Comparison of ENCODE assay signal across 21 mouse cellular contexts in the genomic region with DNA sequence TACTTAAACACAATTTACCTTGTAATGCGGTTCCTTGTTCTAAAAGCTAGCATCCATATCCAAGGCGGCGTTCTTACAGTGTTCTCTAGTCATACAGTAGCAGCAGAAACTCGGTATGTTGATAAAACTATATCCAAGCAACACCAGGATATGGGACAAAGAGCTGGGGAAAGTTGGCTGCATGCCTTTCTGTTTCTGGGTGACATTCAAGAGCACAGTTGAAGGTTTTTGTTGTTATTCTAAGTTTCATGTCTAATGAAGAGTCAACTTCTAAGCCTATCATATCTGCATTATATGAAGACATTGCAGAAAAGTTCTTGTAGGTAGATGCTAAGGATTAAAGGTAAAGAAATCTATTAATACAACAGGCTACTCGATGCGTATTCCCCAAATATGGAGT. TPM values are rescaled to one million over a fixed set of nuclear protein-coding genes. Genes with fewer than 3 reads are reported as not detected.
DNase-seq lines count a peak whose midpoint lies in the region; ATAC-seq and TF ChIP-seq lines count a peak whose summit lies in the region.
"Had no signal": no experiment of that assay in that cellular context is flagged by ENCODE, and none has a peak within 500 bp of the region (broad histone marks: within the 10 kb centered on the region; RNA-seq: fewer than 3 reads in every experiment).

Fam216b (minus strand) TSS at position 101 of the 400 bp plus-strand sequence.

- no peaks in the 10 kb centered on the region for H3K4me1 ChIP-seq in hindbrain, postnatal 0 days (ENCODE audit: insufficient read depth, low read length)
- H3K4me1 ChIP-seq in hindbrain, embryonic 12.5 days: no peaks in the 10 kb centered on the region
- no peaks in the 10 kb centered on the region for H3K4me1 ChIP-seq in midbrain, postnatal 0 days (ENCODE audit: insufficient read depth, low read length)
- H3K4me1 ChIP-seq in midbrain, embryonic 11.5 days (ENCODE audit: control insufficient read depth, insufficient read depth, low read length): no peaks in the 10 kb centered on the region
- H3K4me1 ChIP-seq: embryonic facial prominence, embryonic 12.5 days; forebrain, embryonic 15.5 days had no signal

- H3K4me2 ChIP-seq in hindbrain, postnatal 0 days (ENCODE audit: low read depth, low read length): no peak within 1 kb of the TSS
- no peak within 1 kb of the TSS for H3K4me2 ChIP-seq in hindbrain, embryonic 12.5 days (replicated peaks)
- H3K4me2 ChIP-seq in midbrain, postnatal 0 days (ENCODE audit: low read depth, low read length, poor library complexity, severe bottlenecking): no peak within 1 kb of the TSS
- no peak within 1 kb of the TSS for H3K4me2 ChIP-seq in midbrain, embryonic 11.5 days
- H3K4me2 ChIP-seq: embryonic facial prominence, embryonic 12.5 days; forebrain, embryonic 15.5 days; heart, embryonic 11.5 days; heart, embryonic 15.5 days; hindbrain, embryonic 14.5 days had no signal

- WGBS in hindbrain, postnatal 0 days: 83% methylated on average over 6 of the region's 6 CpGs
- 91% methylated on average over 6 of the region's 6 CpGs for WGBS in hindbrain, embryonic 12.5 days
- WGBS in midbrain, postnatal 0 days: 90% methylated on average over 6 of the region's 6 CpGs
- 90% methylated on average over 6 of the region's 6 CpGs for WGBS in midbrain, embryonic 11.5 days

- H3K4me3 ChIP-seq in hindbrain, postnatal 0 days (ENCODE audit: low read length): no peak within 1 kb of the TSS
- H3K4me3 ChIP-seq in hindbrain, embryonic 12.5 days: no peak within 1 kb of the TSS
- H3K4me3 ChIP-seq in midbrain, postnatal 0 days (ENCODE audit: low read depth, low read length): no peak within 1 kb of the TSS
- H3K4me3 ChIP-seq in midbrain, embryonic 11.5 days (ENCODE audit: low read depth, low read length): no peak within 1 kb of the TSS
- H3K4me3 ChIP-seq: embryonic facial prominence, embryonic 12.5 days; forebrain, embryonic 15.5 days; heart, embryonic 15.5 days had no signal

- H3K27me3 ChIP-seq in hindbrain, postnatal 0 days (ENCODE audit: insufficient read depth, low read length): no peaks in the 10 kb centered on the region
- no peaks in the 10 kb centered on the region for H3K27me3 ChIP-seq in hindbrain, embryonic 12.5 days
- no peaks in the 10 kb centered on the region for H3K27me3 ChIP-seq in midbrain, postnatal 0 days (ENCODE audit: insufficient read depth, low read length)
- no peaks in the 10 kb centered on the region for H3K27me3 ChIP-seq in midbrain, embryonic 11.5 days (ENCODE audit: control insufficient read depth, insufficient read depth, low read length)
- H3K27me3 ChIP-seq: embryonic facial prominence, embryonic 12.5 days; forebrain, embryonic 15.5 days; heart, embryonic 15.5 days had no signal

- H3K9ac ChIP-seq in hindbrain, postnatal 0 days (replicated peaks; ENCODE audit: low read length): no peak within 1 kb of the TSS
- H3K9ac ChIP-seq in hindbrain, embryonic 12.5 days: no peak within 1 kb of the TSS
- H3K9ac ChIP-seq in midbrain, postnatal 0 days (replicated peaks; ENCODE audit: low read length, poor library complexity, severe bottlenecking): no peak within 1 kb of the TSS
- no peak within 1 kb of the TSS for H3K9ac ChIP-seq in midbrain, embryonic 11.5 days (ENCODE audit: low read length)
- H3K9ac ChIP-seq: embryonic facial prominence, embryonic 12.5 days; forebrain, embryonic 15.5 days; heart, embryonic 15.5 days; hindbrain, embryonic 14.5 days had no signal

- peak; percentile 12 to 27 for DNase-seq in cerebellum, postnatal 14 days
- DNase-seq in cerebellum, postnatal 25 days: no peak
- peak; percentile 9 for DNase-seq in hindbrain, postnatal 0 days (ENCODE audit: low spot score)
- DNase-seq in midbrain, postnatal 0 days (ENCODE audit: low spot score): peak; percentile 8
- no peak for DNase-seq in midbrain, embryonic 11.5 days (ENCODE audit: low spot score, missing footprints)
- DNase-seq in kidney, adult 18-20 months: no peak
- DNase-seq: adrenal gland, postnatal 36 days; cerebellum, adult 9-10 months; gastrocnemius, postnatal 36 days; kidney, adult 8-10 months had no signal

- no peak within 1 kb of the TSS for H3K27ac ChIP-seq in hindbrain, postnatal 0 days
- no peak within 1 kb of the TSS for H3K27ac ChIP-seq in hindbrain, embryonic 12.5 days
- no peak within 1 kb of the TSS for H3K27ac ChIP-seq in midbrain, postnatal 0 days (ENCODE audit: low read depth, low read length)
- H3K27ac ChIP-seq in midbrain, embryonic 11.5 days (ENCODE audit: low read depth, low read length): no peak within 1 kb of the TSS
- H3K27ac ChIP-seq: embryonic facial prominence, embryonic 12.5 days; forebrain, embryonic 15.5 days; heart, embryonic 15.5 days; hindbrain, embryonic 14.5 days had no signal

- H3K36me3 ChIP-seq in hindbrain, postnatal 0 days (ENCODE audit: insufficient read depth, low read length): no peaks in the 10 kb centered on the region
- H3K36me3 ChIP-seq in hindbrain, embryonic 12.5 days: no peaks in the 10 kb centered on the region
- no peaks in the 10 kb centered on the region for H3K36me3 ChIP-seq in midbrain, postnatal 0 days (ENCODE audit: insufficient read depth, low read length)
- no peaks in the 10 kb centered on the region for H3K36me3 ChIP-seq in midbrain, embryonic 11.5 days (ENCODE audit: control insufficient read depth, insufficient read depth, low read length)
- H3K36me3 ChIP-seq: embryonic facial prominence, embryonic 12.5 days; forebrain, embryonic 15.5 days; heart, embryonic 15.5 days had no signal

- no peak for TF ChIP-seq CTCF in hindbrain, postnatal 0 days (IDR thresholded peaks at IDR 0.05; ENCODE audit: low read depth)
- no peak for TF ChIP-seq CTCF in midbrain, postnatal 0 days (IDR thresholded peaks at IDR 0.05)

- H3K9me3 ChIP-seq in hindbrain, postnatal 0 days (ENCODE audit: low read length): no peaks in the 10 kb centered on the region
- no peaks in the 10 kb centered on the region for H3K9me3 ChIP-seq in hindbrain, embryonic 12.5 days (replicated peaks)
- no peaks in the 10 kb centered on the region for H3K9me3 ChIP-seq in midbrain, postnatal 0 days (ENCODE audit: low read length)
- no peaks in the 10 kb centered on the region for H3K9me3 ChIP-seq in midbrain, embryonic 11.5 days (ENCODE audit: control insufficient read depth, low read length)
- H3K9me3 ChIP-seq: embryonic facial prominence, embryonic 12.5 days; forebrain, embryonic 15.5 days; heart, embryonic 15.5 days had no signal

- ATAC-seq in hindbrain, postnatal 0 days: no peak
- no peak for ATAC-seq in hindbrain, embryonic 12.5 days (ENCODE audit: low FRiP score)
- no peak for ATAC-seq in midbrain, postnatal 0 days (ENCODE audit: low FRiP score)
- no peak for ATAC-seq in midbrain, embryonic 11.5 days (ENCODE audit: low FRiP score)
- ATAC-seq: forebrain, embryonic 15.5 days; intestine, embryonic 16.5 days had no signal

RNA-seq across cellular contexts. Expression of gene Fam216b, which starts in this region (rescaled TPM):
- 5.4 and 7.3 TPM in 2 replicates for total RNA-seq in hindbrain, postnatal 0 days (2014; rRNA removed)
- 4.5 and 6.7 TPM in 2 replicates for polyA plus RNA-seq in hindbrain, postnatal 0 days (2015; fragmentation: Nextera tagmentation; extraction: Ambion mirVana)
- 0.16 TPM in 1 of 2 replicates, not detected in the other for polyA plus RNA-seq in hindbrain, embryonic 12.5 days (2016; fragmentation: Nextera tagmentation; extraction: Ambion mirVana)
- 5.1 and 5.7 TPM in 2 replicates for total RNA-seq in midbrain, postnatal 0 days (2014; rRNA removed)
- 3.8 and 4.8 TPM in 2 replicates for polyA plus RNA-seq in midbrain, postnatal 0 days (2015; fragmentation: Nextera tagmentation; extraction: Ambion mirVana)
- polyA plus RNA-seq in midbrain, embryonic 11.5 days (2014; fragmentation: Nextera tagmentation; extraction: Ambion mirVana): not detected in 2 replicates
- total RNA-seq: adrenal gland, postnatal 36 days; ES-E14; gastrocnemius, adult 8-10 months; gastrocnemius, postnatal 36 days; hematopoietic stem cell, adult 5-6 weeks had no signal
- polyA plus RNA-seq: embryonic facial prominence, embryonic 12.5 days; forebrain, embryonic 11.5 days; heart, embryonic 11.5 days; intestine, embryonic 16.5 days had no signal

Comparison
In these comparisons a context has a peak if more than half of its experiments do, and no peak if none do; other contexts are left out.
1. DNase-seq: peak in cerebellum, postnatal 14 days (2 of 2), hindbrain, postnatal 0 days (single experiment) and midbrain, postnatal 0 days (single experiment); none in cerebellum, postnatal 25 days (0 of 2), midbrain, embryonic 11.5 days (single experiment) and kidney, adult 18-20 months (single experiment).